9 mouse cellular contexts compared by ENCODE assay signal in genomic region chr4:134779136-134779934, GRCm38 (mm10). TPM values are rescaled to one million over a fixed set of nuclear protein-coding genes. Genes with fewer than 3 reads are reported as not detected.
DNase-seq lines count a peak whose midpoint lies in the region; ATAC-seq and TF ChIP-seq lines count a peak whose summit lies in the region.
"Had no signal": no experiment of that assay in that cellular context is flagged by ENCODE, and none has a peak within 500 bp of the region (broad histone marks: within the 10 kb centered on the region; RNA-seq: fewer than 3 reads in every experiment).

No protein-coding gene starts in this region.

- DNase-seq in lung, adult 18-20 months, result peak; percentile 46 to 65
- DNase-seq in lung, adult 2 months, result no peak
- peak; percentile 70 to 73 for DNase-seq in heart, postnatal 10 days
- peak; percentile 83 for DNase-seq in yolk sac, embryonic 10.5 days (ENCODE audit: low spot score)
- no peak for DNase-seq in layer of hippocampus, postnatal 36 days
- no peak for DNase-seq in neural tube, embryonic 10.5 days (ENCODE audit: extremely low spot score, low spot score)
- no peak for DNase-seq in layer of hippocampus, adult 11-12 months (ENCODE audit: low spot score)

- 0 out of 2 replicates have a peak overlapping the region, but pooled peaks have one; percentile 7 for H3K4me2 ChIP-seq in liver, embryonic 12.5 days

- no peaks in the 10 kb centered on the region for H3K9me3 ChIP-seq in liver, embryonic 12.5 days (replicated peaks)

- intact Hi-C loops in heart, postnatal 10 days (cut with DNase I), result loop anchor here (2.0 kb wide), 1 partner anchor 19 kb away; no protein-coding TSS in a partner anchor

- H3K9ac ChIP-seq in liver, embryonic 12.5 days, result no peak overlapping the region

- H3K36me3 ChIP-seq in liver, embryonic 12.5 days, result no peaks in the 10 kb centered on the region

- peak overlapping the region; percentile 6; the same call in 1 of the 2 replicates for H3K27ac ChIP-seq in liver, embryonic 12.5 days

- no peak for TF ChIP-seq CTCF in lung, adult 2 months (IDR thresholded peaks at IDR 0.05; ENCODE audit: insufficient read depth, low read length)

- no peaks in the 10 kb centered on the region for H3K27me3 ChIP-seq in liver, embryonic 12.5 days (replicated peaks)

- WGBS in lung, adult 2 months, result 32% methylated on average over 14 of the region's 14 CpGs
- WGBS in liver, embryonic 12.5 days (ENCODE audit: insufficient replicate concordance), result 27% methylated on average over 14 of the region's 14 CpGs

- no peak for TF ChIP-seq POLR2A in lung, adult 2 months (IDR thresholded peaks at IDR 0.05; ENCODE audit: borderline replicate concordance, extremely low read depth, low read depth, low read length)

- H3K4me3 ChIP-seq in lung, adult 2 months (replicated peaks; ENCODE audit: extremely low read depth, low read depth, low read length), result no peak overlapping the region
- H3K4me3 ChIP-seq in liver, embryonic 12.5 days, result no peak overlapping the region
- H3K4me3 ChIP-seq: myocyte had no signal

- peaks cover 11% of the 10 kb centered on the region for H3K4me1 ChIP-seq in lung, adult 2 months (ENCODE audit: control insufficient read depth, insufficient read depth, low read length)
- peaks cover 57% of the 10 kb centered on the region for H3K4me1 ChIP-seq in liver, embryonic 12.5 days

- no peak for ATAC-seq in liver, embryonic 12.5 days

RNA-seq across cellular contexts. Expression of gene Ldlrap1, which starts 11.5 kb away (rescaled TPM):
- 23.3 and 30.6 TPM in 2 replicates for polyA plus RNA-seq in lung, adult 2 months (2012; rRNA removed)
- 10 to 100 TPM; 21.8 to 24.3 TPM for total RNA-seq in heart, postnatal 10 days (2021)
- polyA plus RNA-seq in liver, embryonic 12.5 days (2016; fragmentation: Nextera tagmentation; extraction: Ambion mirVana), result 26.4 and 28.2 TPM in 2 replicates
- total RNA-seq in layer of hippocampus, postnatal 36 days (2021), result 1 to 10 TPM; 1.8 to 2.7 TPM

Comparison
In these comparisons a context has a peak if more than half of its experiments do, and no peak if none do; other contexts are left out.
1. DNase-seq: peak in lung, adult 18-20 months (2 of 2), heart, postnatal 10 days (2 of 2) and yolk sac, embryonic 10.5 days (single experiment); none in lung, adult 2 months (single experiment), layer of hippocampus, postnatal 36 days (0 of 2), neural tube, embryonic 10.5 days (single experiment) and layer of hippocampus, adult 11-12 months (single experiment).
2. RNA of gene Ldlrap1, which starts 11.5 kb away (total RNA-seq): 21.8 to 24.3 TPM in heart, postnatal 10 days; 1.8 to 2.7 TPM in layer of hippocampus, postnatal 36 days; every median in the first group is over 4 times any median in the second.